Mouse (Mus musculus): ENCODE measurements around the gene Ide. TPM values are rescaled to one million over a fixed set of nuclear protein-coding genes. Genes with fewer than 3 reads are reported as not detected.

Gene Ide
- polyA plus RNA-seq, 1 experiment from 2014 or later = 49.0 TPM

DNA sequence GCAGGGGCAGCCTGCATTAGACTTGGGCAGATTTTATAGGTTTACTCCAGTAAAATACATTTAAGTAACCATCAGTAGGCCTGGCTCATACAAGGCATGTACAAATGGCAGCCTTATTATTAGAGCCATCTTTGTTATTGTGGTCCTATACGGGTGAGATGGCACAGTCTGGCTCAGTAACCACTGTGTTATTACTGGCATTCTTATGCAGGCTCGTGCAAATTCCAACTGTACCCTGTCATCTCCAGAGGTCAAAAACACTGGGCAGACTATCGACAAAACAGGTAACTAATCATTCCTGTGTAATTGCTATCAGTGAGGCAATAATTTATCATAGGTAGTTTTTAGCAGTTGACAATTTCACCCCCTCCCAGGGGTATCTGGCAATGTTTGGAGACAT lies 8.6 kb upstream of the Ide start:
- 86% methylated on average over 3 of the region's 3 CpGs for WGBS

DNA sequence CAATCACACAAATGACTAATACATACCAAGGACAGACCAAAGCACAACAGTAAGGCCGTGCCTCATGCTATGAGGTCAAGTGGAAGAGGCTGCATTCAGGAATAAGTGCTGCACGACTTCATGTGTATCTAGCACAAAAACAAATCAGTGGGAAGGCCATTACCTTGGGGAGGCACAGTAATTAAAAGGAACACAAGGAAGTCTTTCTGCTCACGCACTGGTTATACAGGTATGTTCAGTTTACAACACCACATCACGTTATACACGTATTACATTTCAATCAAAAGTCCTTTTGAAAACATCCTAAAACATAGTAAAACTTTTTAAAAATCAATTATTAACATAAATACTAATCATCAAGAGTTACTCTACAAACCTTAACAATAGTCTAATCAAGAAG lies 6.2 kb upstream of the Ide start:
- H3K27me3 ChIP-seq (ENCODE audit: control insufficient read depth, insufficient read depth, low read length) = no peaks in the 10 kb centered on the region
- no peak overlapping the region for H3K4me2 ChIP-seq (replicated peaks; ENCODE audit: low read depth, low read length)
- no peaks in the 10 kb centered on the region for H3K9me3 ChIP-seq (ENCODE audit: control insufficient read depth, low read length)
- H3K9ac ChIP-seq (ENCODE audit: low read depth, low read length) = no peak overlapping the region
- 84% methylated on average over 5 of the region's 5 CpGs for WGBS
- DNase-seq (ENCODE audit: low spot score) (no peak), ATAC-seq (ENCODE audit: low FRiP score) (no peak)
- no peaks in the 10 kb centered on the region for H3K4me1 ChIP-seq (replicated peaks; ENCODE audit: control insufficient read depth, insufficient read depth, low read length)
- no peak overlapping the region for H3K27ac ChIP-seq (ENCODE audit: low read depth, low read length)
- H3K4me3 ChIP-seq (ENCODE audit: low read depth, low read length) = no peak overlapping the region
- H3K36me3 ChIP-seq (ENCODE audit: control insufficient read depth, insufficient read depth, low read length) = no peaks in the 10 kb centered on the region

More for the DNA sequence above, 8.6 kb upstream of the Ide start:
- no peak overlapping the region for H3K4me3 ChIP-seq (ENCODE audit: low read depth, low read length)
- no peaks in the 10 kb centered on the region for H3K4me1 ChIP-seq (replicated peaks; ENCODE audit: control insufficient read depth, insufficient read depth, low read length)
- H3K27me3 ChIP-seq (ENCODE audit: control insufficient read depth, insufficient read depth, low read length) = no peaks in the 10 kb centered on the region
- no peaks in the 10 kb centered on the region for H3K9me3 ChIP-seq (ENCODE audit: control insufficient read depth, low read length)
- H3K27ac ChIP-seq (ENCODE audit: low read depth, low read length) = no peak overlapping the region
- ATAC-seq (ENCODE audit: low FRiP score) (no peak), DNase-seq (ENCODE audit: low spot score) (no peak)
- H3K36me3 ChIP-seq (ENCODE audit: control insufficient read depth, insufficient read depth, low read length) = no peaks in the 10 kb centered on the region
- no peak overlapping the region for H3K9ac ChIP-seq (ENCODE audit: low read depth, low read length)
- no peak overlapping the region for H3K4me2 ChIP-seq (replicated peaks; ENCODE audit: low read depth, low read length)

DNA sequence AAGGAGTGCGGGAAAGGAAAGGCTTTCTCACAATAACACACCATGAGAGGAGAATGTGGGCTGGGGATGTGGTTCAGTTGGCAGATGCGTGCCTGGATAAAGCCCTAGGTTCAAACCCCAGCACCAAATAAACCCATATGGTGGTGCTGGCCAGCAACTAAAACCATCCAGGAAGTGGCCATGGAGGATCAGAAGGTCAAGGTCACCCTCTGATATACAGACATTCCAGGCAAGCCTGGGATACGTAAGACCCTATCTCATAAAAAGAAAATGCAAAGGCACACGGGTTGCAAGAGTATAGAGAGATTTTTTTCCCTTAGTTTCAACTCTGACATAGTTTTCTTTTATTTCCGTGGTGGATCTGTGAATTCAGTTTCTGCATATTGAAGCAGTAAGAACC lies 3.3 kb upstream of the Ide start:
- Histone ChIP-seq H3K9ac (ENCODE audit: low read depth, low read length) (no peak overlapping the region), H3K4me2 (replicated peaks; ENCODE audit: low read depth, low read length) (no peak overlapping the region), H3K4me3 (ENCODE audit: low read depth, low read length) (no peak overlapping the region), H3K27me3 (ENCODE audit: control insufficient read depth, insufficient read depth, low read length) (no peaks in the 10 kb centered on the region), H3K4me1 (replicated peaks; ENCODE audit: control insufficient read depth, insufficient read depth, low read length) (no peaks in the 10 kb centered on the region), H3K9me3 (ENCODE audit: control insufficient read depth, low read length) (no peaks in the 10 kb centered on the region), H3K36me3 (ENCODE audit: control insufficient read depth, insufficient read depth, low read length) (no peaks in the 10 kb centered on the region), H3K27ac (ENCODE audit: low read depth, low read length) (no peak overlapping the region)
- WGBS = 89% methylated on average over 5 of the region's 5 CpGs
- DNase-seq (ENCODE audit: low spot score) (no peak), ATAC-seq (ENCODE audit: low FRiP score) (no peak)

DNA sequence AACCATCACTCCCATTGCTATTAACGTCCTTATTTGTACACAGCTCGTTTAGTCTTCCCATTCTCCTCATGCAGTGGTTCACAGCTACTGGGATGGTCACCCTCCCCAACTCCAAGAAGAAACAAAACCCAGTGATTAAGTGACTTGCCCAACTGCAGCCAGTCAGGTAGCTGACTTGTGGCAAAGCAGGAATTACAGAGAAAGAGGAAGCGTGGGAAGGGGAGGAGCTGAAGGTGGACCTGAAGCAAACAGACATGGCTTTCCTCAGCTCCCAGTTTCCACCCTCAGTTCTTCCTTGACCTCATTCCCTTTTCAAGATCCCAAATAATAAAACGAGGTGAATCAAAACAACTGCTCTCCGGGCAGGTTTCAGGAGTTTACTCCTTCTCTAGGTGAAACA lies 2.8 kb upstream of the Ide start:
- H3K9ac ChIP-seq (ENCODE audit: low read depth, low read length) = no peak overlapping the region
- H3K4me1 ChIP-seq (replicated peaks; ENCODE audit: control insufficient read depth, insufficient read depth, low read length) = no peaks in the 10 kb centered on the region
- H3K27me3 ChIP-seq (ENCODE audit: control insufficient read depth, insufficient read depth, low read length) = no peaks in the 10 kb centered on the region
- H3K9me3 ChIP-seq (ENCODE audit: control insufficient read depth, low read length) = no peaks in the 10 kb centered on the region
- no peak overlapping the region for H3K4me3 ChIP-seq (ENCODE audit: low read depth, low read length)
- WGBS = 83% methylated on average over 5 of the region's 5 CpGs
- DNase-seq (ENCODE audit: low spot score) (no peak), ATAC-seq (ENCODE audit: low FRiP score) (no peak)
- H3K27ac ChIP-seq (ENCODE audit: low read depth, low read length) = no peak overlapping the region
- no peak overlapping the region for H3K4me2 ChIP-seq (replicated peaks; ENCODE audit: low read depth, low read length)
- H3K36me3 ChIP-seq (ENCODE audit: control insufficient read depth, insufficient read depth, low read length) = no peaks in the 10 kb centered on the region

DNA sequence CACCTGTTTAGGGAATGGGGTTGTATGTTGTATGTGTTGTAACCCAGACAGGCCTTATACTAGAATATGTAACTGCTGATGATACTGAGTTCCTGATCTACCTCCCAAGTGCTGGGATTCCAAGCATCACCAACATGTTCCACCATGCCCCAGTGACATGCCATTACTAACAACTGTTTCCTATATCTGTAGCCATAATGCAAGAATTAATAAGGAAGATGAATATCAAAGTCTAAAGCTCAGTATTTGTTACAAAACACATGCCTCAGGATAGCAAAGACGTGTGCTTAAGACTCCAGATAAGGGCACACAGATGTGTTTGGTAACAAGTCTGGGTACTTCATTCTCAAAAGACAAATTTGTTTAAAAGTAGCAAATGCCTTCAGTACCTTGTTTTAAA lies 2.3 kb downstream of the Ide start:
- Histone ChIP-seq H3K36me3 (ENCODE audit: control insufficient read depth, insufficient read depth, low read length) (no peaks in the 10 kb centered on the region), H3K27ac (ENCODE audit: low read depth, low read length) (no peak overlapping the region), H3K4me1 (replicated peaks; ENCODE audit: control insufficient read depth, insufficient read depth, low read length) (no peaks in the 10 kb centered on the region), H3K9ac (ENCODE audit: low read depth, low read length) (no peak overlapping the region), H3K27me3 (ENCODE audit: control insufficient read depth, insufficient read depth, low read length) (no peaks in the 10 kb centered on the region), H3K4me3 (ENCODE audit: low read depth, low read length) (no peak overlapping the region), H3K9me3 (ENCODE audit: control insufficient read depth, low read length) (no peaks in the 10 kb centered on the region), H3K4me2 (replicated peaks; ENCODE audit: low read depth, low read length) (no peak overlapping the region)
- ATAC-seq (ENCODE audit: low FRiP score) = no peak
- no peak for DNase-seq (ENCODE audit: low spot score)
- 89% methylated on average over 1 of the region's 1 CpGs for WGBS

DNA sequence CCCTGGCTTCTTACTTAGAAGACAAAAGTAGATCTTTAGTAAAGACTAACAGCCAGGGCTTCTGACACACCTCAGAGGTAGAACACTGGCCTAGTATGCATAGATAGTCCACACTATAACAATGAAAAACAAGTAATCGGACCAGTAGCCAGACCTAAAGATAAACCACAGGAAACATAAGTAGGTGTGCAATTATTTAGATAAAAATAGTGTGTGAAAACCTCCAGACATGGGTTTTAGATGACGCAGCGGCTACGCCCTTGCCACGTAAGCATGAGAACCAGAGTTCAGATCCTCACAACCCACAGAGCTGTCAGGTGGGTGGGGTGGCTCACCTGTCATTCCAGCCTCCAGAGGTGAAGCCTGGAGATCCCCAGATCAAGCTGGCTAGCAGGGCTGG lies 4.3 kb downstream of the Ide start:
- no peak for DNase-seq (ENCODE audit: low spot score)
- WGBS = 96% methylated on average over 5 of the region's 5 CpGs
- no peaks in the 10 kb centered on the region for H3K9me3 ChIP-seq (ENCODE audit: control insufficient read depth, low read length)
- no peaks in the 10 kb centered on the region for H3K4me1 ChIP-seq (replicated peaks; ENCODE audit: control insufficient read depth, insufficient read depth, low read length)
- no peak overlapping the region for H3K4me2 ChIP-seq (replicated peaks; ENCODE audit: low read depth, low read length)
- H3K27me3 ChIP-seq (ENCODE audit: control insufficient read depth, insufficient read depth, low read length) = no peaks in the 10 kb centered on the region
- H3K27ac ChIP-seq (ENCODE audit: low read depth, low read length) = no peak overlapping the region
- no peak overlapping the region for H3K9ac ChIP-seq (ENCODE audit: low read depth, low read length)
- H3K4me3 ChIP-seq (ENCODE audit: low read depth, low read length) = no peak overlapping the region
- H3K36me3 ChIP-seq (ENCODE audit: control insufficient read depth, insufficient read depth, low read length) = no peaks in the 10 kb centered on the region
- no peak for ATAC-seq (ENCODE audit: low FRiP score)

DNA sequence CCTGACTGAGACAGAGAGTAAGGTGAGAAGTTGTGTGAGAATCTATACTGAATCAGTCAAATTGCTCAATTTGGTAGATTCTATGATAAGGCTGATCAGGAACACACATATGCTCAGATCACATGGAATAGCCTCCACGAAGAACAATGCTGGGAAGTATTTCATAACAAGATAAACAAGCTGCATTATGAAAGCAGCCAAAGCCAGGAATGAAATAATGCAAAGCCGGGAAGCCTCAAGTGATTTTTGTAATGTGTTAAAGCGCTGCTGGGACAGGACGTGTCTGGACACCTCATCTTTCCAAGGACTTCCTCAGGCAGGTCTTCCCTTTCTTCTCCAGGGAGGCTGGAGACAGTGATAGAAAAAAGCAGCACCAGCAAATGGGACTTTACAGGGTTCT lies 4.9 kb downstream of the Ide start:
- no peaks in the 10 kb centered on the region for H3K9me3 ChIP-seq (ENCODE audit: control insufficient read depth, low read length)
- 90% methylated on average over 4 of the region's 4 CpGs for WGBS
- H3K4me1 ChIP-seq (replicated peaks; ENCODE audit: control insufficient read depth, insufficient read depth, low read length) = no peaks in the 10 kb centered on the region
- ATAC-seq (ENCODE audit: low FRiP score) (no peak), DNase-seq (ENCODE audit: low spot score) (no peak)
- H3K4me2 ChIP-seq (replicated peaks; ENCODE audit: low read depth, low read length) = no peak overlapping the region
- no peaks in the 10 kb centered on the region for H3K27me3 ChIP-seq (ENCODE audit: control insufficient read depth, insufficient read depth, low read length)
- no peak overlapping the region for H3K4me3 ChIP-seq (ENCODE audit: low read depth, low read length)
- H3K9ac ChIP-seq (ENCODE audit: low read depth, low read length) = no peak overlapping the region
- H3K36me3 ChIP-seq (ENCODE audit: control insufficient read depth, insufficient read depth, low read length) = no peaks in the 10 kb centered on the region
- H3K27ac ChIP-seq (ENCODE audit: low read depth, low read length) = no peak overlapping the region

DNA sequence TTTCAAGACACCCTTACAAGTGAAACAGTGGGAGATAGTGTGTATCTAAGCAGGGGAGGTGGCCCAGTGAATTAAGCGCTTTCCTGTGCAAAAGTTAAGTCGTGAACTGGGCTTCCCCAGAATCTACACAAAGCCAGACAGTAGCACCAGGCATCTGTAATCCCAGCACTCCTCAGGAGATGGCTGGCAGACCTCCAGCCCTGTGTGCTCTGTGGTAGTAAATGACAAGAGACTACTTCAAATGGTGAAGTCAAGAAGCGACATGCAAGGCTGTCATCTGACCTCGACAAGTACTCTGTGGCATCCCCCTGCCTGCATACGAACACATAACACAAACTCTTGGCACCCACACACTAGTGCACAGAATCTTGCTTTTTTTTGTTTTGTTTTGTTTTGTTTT lies 10.4 kb downstream of the Ide start:
- ATAC-seq (ENCODE audit: low FRiP score) = no peak
- no peak for DNase-seq (ENCODE audit: low spot score)
- H3K27me3 ChIP-seq (ENCODE audit: control insufficient read depth, insufficient read depth, low read length) = no peaks in the 10 kb centered on the region
- H3K9ac ChIP-seq (ENCODE audit: low read depth, low read length) = no peak overlapping the region
- H3K9me3 ChIP-seq (ENCODE audit: control insufficient read depth, low read length) = no peaks in the 10 kb centered on the region
- no peak overlapping the region for H3K27ac ChIP-seq (ENCODE audit: low read depth, low read length)
- 89% methylated on average over 5 of the region's 5 CpGs for WGBS
- no peaks in the 10 kb centered on the region for H3K4me1 ChIP-seq (replicated peaks; ENCODE audit: control insufficient read depth, insufficient read depth, low read length)
- no peak overlapping the region for H3K4me2 ChIP-seq (replicated peaks; ENCODE audit: low read depth, low read length)
- no peaks in the 10 kb centered on the region for H3K36me3 ChIP-seq (ENCODE audit: control insufficient read depth, insufficient read depth, low read length)
- H3K4me3 ChIP-seq (ENCODE audit: low read depth, low read length) = no peak overlapping the region

DNA sequence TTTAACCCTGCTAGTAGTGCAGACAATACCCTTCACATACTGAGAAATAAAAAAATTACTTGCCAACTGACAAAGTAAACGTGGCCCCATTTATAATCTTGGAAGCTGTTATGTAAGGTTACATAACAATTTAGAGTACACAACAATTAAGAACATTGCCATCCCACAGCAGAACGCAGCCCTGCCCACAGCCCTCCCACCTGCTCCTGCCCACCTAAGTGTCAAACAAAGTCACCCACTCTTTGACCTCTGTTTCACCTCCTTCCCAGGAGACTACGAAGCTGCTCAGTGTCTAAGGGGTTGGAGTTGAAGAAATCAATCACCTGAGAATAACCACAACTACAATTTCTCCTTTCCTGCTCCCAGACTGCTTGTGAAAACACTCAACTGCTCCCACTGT lies 14.1 kb downstream of the Ide start:
- no peak overlapping the region for H3K4me2 ChIP-seq (replicated peaks; ENCODE audit: low read depth, low read length)
- no peak for ATAC-seq (ENCODE audit: low FRiP score)

More for the DNA sequence above, 14.1 kb downstream of the Ide start:
- no peak overlapping the region for H3K4me3 ChIP-seq (ENCODE audit: low read depth, low read length)
- H3K27ac ChIP-seq (ENCODE audit: low read depth, low read length) = no peak overlapping the region
- WGBS = 73% methylated on average over 3 of the region's 3 CpGs
- no peaks in the 10 kb centered on the region for H3K36me3 ChIP-seq (ENCODE audit: control insufficient read depth, insufficient read depth, low read length)
- DNase-seq (ENCODE audit: low spot score) = no peak
- H3K27me3 ChIP-seq (ENCODE audit: control insufficient read depth, insufficient read depth, low read length) = no peaks in the 10 kb centered on the region
- no peaks in the 10 kb centered on the region for H3K4me1 ChIP-seq (replicated peaks; ENCODE audit: control insufficient read depth, insufficient read depth, low read length)
- H3K9me3 ChIP-seq (ENCODE audit: control insufficient read depth, low read length) = no peaks in the 10 kb centered on the region
- no peak overlapping the region for H3K9ac ChIP-seq (ENCODE audit: low read depth, low read length)
